Mouse (Mus musculus): Measurements from ENCODE around the gene Ccdc158. TPM values are rescaled to one million over a fixed set of nuclear protein-coding genes. Genes with fewer than 3 reads are reported as not detected.

Ccdc158 gene
- polyA plus RNA-seq, 1 experiment from 2014 or later, result 0.75 TPM

DNA sequence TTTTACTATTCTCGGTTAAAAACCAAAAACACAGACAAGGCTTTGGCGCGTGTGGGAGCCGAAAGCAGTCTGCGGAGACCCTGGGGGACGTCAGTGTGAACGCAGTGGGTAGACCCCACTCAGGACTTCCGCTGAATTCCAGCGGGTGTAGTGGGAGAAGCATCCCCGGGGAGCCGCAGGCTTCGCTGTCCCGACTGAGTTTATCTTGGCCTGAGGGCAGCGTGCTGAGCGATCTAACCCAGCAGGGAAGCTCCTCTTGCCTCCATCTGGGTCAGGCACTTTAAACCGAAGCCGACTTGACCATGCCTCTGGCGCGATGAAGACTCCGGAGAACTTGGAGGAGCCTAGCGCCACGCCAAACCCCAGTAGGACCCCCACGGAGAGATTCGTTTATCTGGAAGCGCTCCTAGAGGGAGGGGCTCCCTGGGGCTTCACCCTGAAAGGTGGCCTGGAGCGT, 8.3 kb upstream of the Ccdc158 start, which contains the start of gene Shroom3:
TSS of gene Shroom3 (plus strand) at position 85 of the 457 bp plus-strand sequence.
- Histone ChIP-seq H3K4me2 (replicated peaks) (peak within 1 kb of the TSS; percentile 98), H3K9me3 (no peaks in the 10 kb centered on the region), H3K36me3 (no peaks in the 10 kb centered on the region), H3K27me3 (0 out of 2 replicates have a peak, but pooled peaks cover 3% of the 10 kb centered on the region), H3K4me3 (peak within 1 kb of the TSS; percentile 60), H3K9ac (peak within 1 kb of the TSS; percentile 77), H3K4me1 (peaks cover 6% of the 10 kb centered on the region; the same call in 1 of the 2 replicates), H3K27ac (peak within 1 kb of the TSS; percentile 72; the same call in 1 of the 2 replicates)
- no peak for ATAC-seq (ENCODE audit: low FRiP score, low read depth)
- under 1% methylated on average over 26 of the region's 26 CpGs for WGBS

GRCm38 (mm10) chr5:92682621-92683348, 7.7 kb upstream of the Ccdc158 start:
- Histone ChIP-seq H3K4me1 (peaks cover 6% of the 10 kb centered on the region; the same call in 1 of the 2 replicates), H3K4me3 (peak overlapping the region; percentile 60), H3K4me2 (replicated peaks) (peak overlapping the region; percentile 98), H3K27me3 (0 out of 2 replicates have a peak, but pooled peaks cover 3% of the 10 kb centered on the region), H3K36me3 (no peaks in the 10 kb centered on the region), H3K27ac (peak overlapping the region; percentile 72; the same call in 1 of the 2 replicates), H3K9ac (peak overlapping the region; percentile 77), H3K9me3 (no peaks in the 10 kb centered on the region)
- peak; percentile 48; the same call in 1 of the 2 replicates for ATAC-seq (ENCODE audit: low FRiP score, low read depth)
- under 1% methylated on average over 39 of the region's 39 CpGs for WGBS

DNA sequence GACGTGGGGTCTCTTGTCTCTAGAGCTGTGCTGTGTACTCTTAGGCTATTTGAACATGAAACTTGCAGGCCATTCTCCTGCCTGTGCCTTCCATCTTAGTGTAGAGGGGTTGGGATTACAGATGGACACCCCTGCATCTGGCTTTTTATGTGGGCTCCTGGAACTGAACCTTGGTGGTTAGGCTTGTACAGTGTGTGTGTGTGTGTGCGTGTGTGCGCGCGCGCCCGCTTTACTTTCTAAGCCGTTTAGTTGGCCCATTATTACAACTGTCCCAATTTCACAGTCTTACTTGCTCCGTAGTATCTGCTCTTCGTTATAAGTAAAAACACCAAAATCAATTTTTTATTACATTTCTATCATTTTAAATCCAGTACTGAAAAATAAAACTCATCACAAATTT, 6.8 kb upstream of the Ccdc158 start:
- H3K9me3 ChIP-seq, result no peaks in the 10 kb centered on the region
- no peak overlapping the region for H3K4me3 ChIP-seq
- H3K9ac ChIP-seq, result no peak overlapping the region
- no peak overlapping the region for H3K4me2 ChIP-seq (replicated peaks)
- no peak overlapping the region for H3K27ac ChIP-seq
- no peaks in the 10 kb centered on the region for H3K36me3 ChIP-seq
- ATAC-seq (ENCODE audit: low FRiP score, low read depth), result no peak
- 0 out of 2 replicates have a peak, but pooled peaks cover 3% of the 10 kb centered on the region for H3K27me3 ChIP-seq
- WGBS, result 77% methylated on average over 10 of the region's 10 CpGs
- peaks cover 6% of the 10 kb centered on the region; the same call in 1 of the 2 replicates for H3K4me1 ChIP-seq

- Histone ChIP-seq H3K9ac (no peak overlapping the region), H3K9me3 (no peaks in the 10 kb centered on the region), H3K27me3 (0 out of 2 replicates have a peak, but pooled peaks cover 3% of the 10 kb centered on the region), H3K36me3 (no peaks in the 10 kb centered on the region), H3K27ac (no peak overlapping the region), H3K4me3 (no peak overlapping the region), H3K4me2 (replicated peaks) (no peak overlapping the region), H3K4me1 (peaks cover 14% of the 10 kb centered on the region; the same call in 1 of the 2 replicates)
- WGBS, result 25% methylated on average over 4 of the region's 4 CpGs
- ATAC-seq (ENCODE audit: low FRiP score, low read depth), result no peak
These were observed 4.4 kb upstream of the Ccdc158 start for GRCm38 (mm10) chr5:92679441-92679840.

- H3K27me3 ChIP-seq, result no peaks in the 10 kb centered on the region
- WGBS, result 4% methylated on average over 9 of the region's 9 CpGs
- ATAC-seq (ENCODE audit: low FRiP score, low read depth), result no peak
- no peaks in the 10 kb centered on the region for H3K9me3 ChIP-seq
- H3K4me3 ChIP-seq, result peak overlapping the region; percentile 44
- H3K36me3 ChIP-seq, result no peaks in the 10 kb centered on the region
- H3K27ac ChIP-seq, result no peak overlapping the region
- H3K4me1 ChIP-seq, result peaks cover 8% of the 10 kb centered on the region; the same call in 1 of the 2 replicates
- H3K4me2 ChIP-seq (replicated peaks), result peak overlapping the region; percentile 66
- no peak overlapping the region for H3K9ac ChIP-seq
These were observed 476 bp upstream of the Ccdc158 start for GRCm38 (mm10) chr5:92675574-92675920.

GRCm38 (mm10) chr5:92666860-92667259, 8.2 kb downstream of the Ccdc158 start:
- H3K4me1 ChIP-seq, result no peaks in the 10 kb centered on the region
- no peak for ATAC-seq (ENCODE audit: low FRiP score, low read depth)
- 70% methylated on average over 5 of the region's 5 CpGs for WGBS
- H3K36me3 ChIP-seq, result no peaks in the 10 kb centered on the region
- no peak overlapping the region for H3K27ac ChIP-seq
- H3K4me2 ChIP-seq (replicated peaks), result no peak overlapping the region
- H3K9me3 ChIP-seq, result no peaks in the 10 kb centered on the region
- H3K9ac ChIP-seq, result no peak overlapping the region
- H3K27me3 ChIP-seq, result no peaks in the 10 kb centered on the region
- H3K4me3 ChIP-seq, result no peak overlapping the region

GRCm38 (mm10) chr5:92664321-92664720, 10.8 kb downstream of the Ccdc158 start:
- H3K27me3 ChIP-seq, result no peaks in the 10 kb centered on the region
- no peaks in the 10 kb centered on the region for H3K36me3 ChIP-seq
- H3K27ac ChIP-seq, result no peak overlapping the region
- WGBS, result 73% methylated on average over 2 of the region's 2 CpGs
- no peaks in the 10 kb centered on the region for H3K9me3 ChIP-seq
- no peak overlapping the region for H3K4me3 ChIP-seq
- H3K4me1 ChIP-seq, result no peaks in the 10 kb centered on the region
- no peak overlapping the region for H3K9ac ChIP-seq
- no peak for ATAC-seq (ENCODE audit: low FRiP score, low read depth)
- H3K4me2 ChIP-seq (replicated peaks), result no peak overlapping the region

DNA sequence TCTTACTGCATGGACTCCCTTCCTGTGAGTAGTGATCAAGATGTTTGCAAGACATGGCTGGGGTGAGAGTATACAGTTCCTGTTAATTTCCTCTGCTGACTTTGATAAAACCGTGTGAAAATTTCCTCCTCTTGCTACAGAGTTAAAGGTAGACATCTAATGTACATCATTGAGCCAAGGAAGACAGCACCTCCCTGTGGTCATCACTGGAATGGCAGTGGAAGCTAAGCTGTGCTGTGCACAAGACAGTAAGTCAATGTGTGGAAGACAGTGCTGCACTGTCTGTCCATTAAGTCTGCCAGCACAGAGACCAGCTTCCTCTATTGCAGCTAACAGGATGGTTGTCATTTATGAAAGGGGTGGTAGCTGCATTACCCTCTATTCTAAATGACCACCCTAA, 18.8 kb downstream of the Ccdc158 start:
- no peak for ATAC-seq (ENCODE audit: low FRiP score, low read depth)

DNA sequence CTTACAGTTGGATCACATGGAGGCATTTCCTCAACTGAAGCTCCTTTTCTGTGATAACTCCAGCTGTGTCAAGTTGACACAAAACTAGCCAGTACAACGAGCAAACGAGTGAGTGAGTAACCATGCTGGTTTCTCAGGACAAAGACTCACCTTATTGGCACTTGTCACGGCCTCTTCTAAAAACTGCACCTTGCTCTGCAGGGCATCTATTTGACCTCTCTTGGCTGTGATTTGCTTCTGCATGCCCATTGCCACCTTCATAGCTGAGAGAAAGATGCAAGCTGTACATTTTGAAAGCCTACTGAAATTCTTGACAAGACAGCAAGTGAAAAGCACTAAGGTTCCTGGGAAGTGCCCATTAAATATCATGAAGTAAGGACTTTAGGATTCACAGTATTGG, 34.2 kb downstream of the Ccdc158 start:
- Histone ChIP-seq H3K4me1 (no peaks in the 10 kb centered on the region), H3K36me3 (no peaks in the 10 kb centered on the region), H3K9me3 (no peaks in the 10 kb centered on the region), H3K4me3 (no peak overlapping the region), H3K9ac (no peak overlapping the region), H3K4me2 (replicated peaks) (no peak overlapping the region), H3K27me3 (no peaks in the 10 kb centered on the region), H3K27ac (no peak overlapping the region)
- WGBS, result 79% methylated on average over 3 of the region's 3 CpGs
- ATAC-seq (ENCODE audit: low FRiP score, low read depth), result no peak

More for the DNA sequence above, 18.8 kb downstream of the Ccdc158 start:
- H3K4me3 ChIP-seq, result no peak overlapping the region
- no peaks in the 10 kb centered on the region for H3K4me1 ChIP-seq
- no peaks in the 10 kb centered on the region for H3K9me3 ChIP-seq
- H3K36me3 ChIP-seq, result no peaks in the 10 kb centered on the region
- H3K27ac ChIP-seq, result no peak overlapping the region
- no peak overlapping the region for H3K4me2 ChIP-seq (replicated peaks)
- no peaks in the 10 kb centered on the region for H3K27me3 ChIP-seq
- WGBS, result 11% methylated on average over 1 of the region's 1 CpGs
- no peak overlapping the region for H3K9ac ChIP-seq

DNA sequence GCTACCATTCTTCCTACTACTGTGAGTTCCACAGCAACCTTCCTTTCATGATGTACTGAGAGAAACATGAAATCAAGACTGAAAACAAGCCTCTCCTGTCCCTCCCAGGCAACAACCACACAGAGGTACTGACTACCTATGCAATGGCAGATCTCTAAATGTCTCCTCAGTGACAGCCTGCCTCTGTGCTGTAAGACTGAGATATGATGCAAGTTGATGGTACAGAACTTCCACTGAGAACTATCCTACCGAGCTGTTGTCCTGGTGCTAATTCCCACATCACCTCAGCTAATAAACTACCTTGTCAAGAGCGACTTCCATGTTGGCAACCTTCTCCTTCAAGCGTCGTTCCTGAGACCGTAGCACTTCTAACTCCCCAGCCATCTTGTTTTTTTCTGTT, 39.2 kb downstream of the Ccdc158 start:
- no peaks in the 10 kb centered on the region for H3K4me1 ChIP-seq
- no peak overlapping the region for H3K9ac ChIP-seq
- H3K4me3 ChIP-seq, result no peak overlapping the region
- ATAC-seq (ENCODE audit: low FRiP score, low read depth), result no peak
- H3K4me2 ChIP-seq (replicated peaks), result no peak overlapping the region
- H3K36me3 ChIP-seq, result no peaks in the 10 kb centered on the region
- H3K9me3 ChIP-seq, result no peaks in the 10 kb centered on the region
- WGBS, result 87% methylated on average over 5 of the region's 5 CpGs
- no peaks in the 10 kb centered on the region for H3K27me3 ChIP-seq
- H3K27ac ChIP-seq, result no peak overlapping the region

DNA sequence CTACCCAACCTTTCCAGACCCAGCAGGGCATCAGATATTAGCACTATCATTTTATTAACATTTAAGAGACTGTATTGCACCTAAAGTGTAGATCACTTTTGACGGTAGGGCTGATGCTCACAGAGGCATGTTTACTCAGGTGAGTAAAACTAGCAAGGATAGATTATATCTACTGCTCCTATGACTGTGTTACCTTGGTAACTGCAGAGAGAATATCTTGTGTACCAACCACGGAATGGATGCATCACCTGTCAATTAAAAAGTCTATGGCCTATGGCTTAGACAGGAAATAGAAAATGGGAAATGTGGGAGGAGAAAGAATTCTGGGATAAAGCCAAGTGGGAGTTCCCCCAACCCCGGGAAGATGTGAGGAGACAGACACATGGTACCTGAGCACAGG, 40.2 kb downstream of the Ccdc158 start:
- Histone ChIP-seq H3K4me1 (no peaks in the 10 kb centered on the region), H3K36me3 (no peaks in the 10 kb centered on the region), H3K27ac (no peak overlapping the region), H3K9me3 (no peaks in the 10 kb centered on the region), H3K4me2 (replicated peaks) (no peak overlapping the region), H3K4me3 (no peak overlapping the region), H3K9ac (no peak overlapping the region), H3K27me3 (no peaks in the 10 kb centered on the region)
- no peak for ATAC-seq (ENCODE audit: low FRiP score, low read depth)
- 69% methylated on average over 3 of the region's 3 CpGs for WGBS

DNA sequence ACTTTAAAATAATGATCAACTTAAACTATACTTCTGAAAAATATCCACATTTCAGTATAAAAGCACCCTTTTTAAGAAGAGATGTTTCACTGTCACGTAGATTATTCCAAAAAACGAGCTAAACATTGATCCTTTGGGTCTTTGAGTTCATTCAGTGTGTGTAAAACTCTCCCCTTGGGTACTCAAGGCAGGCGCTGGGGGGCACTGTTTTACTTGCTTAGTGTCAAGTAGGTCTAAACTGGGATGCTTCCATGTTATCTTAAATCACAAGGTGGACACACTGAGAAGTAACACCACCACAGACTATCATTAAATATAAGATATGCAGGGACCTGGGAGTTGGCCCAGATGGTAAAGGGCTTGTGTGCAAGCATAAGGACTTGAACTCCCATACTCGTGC, 41.5 kb downstream of the Ccdc158 start:
- ATAC-seq (ENCODE audit: low FRiP score, low read depth), result no peak
- Histone ChIP-seq H3K9ac (no peak overlapping the region), H3K4me2 (replicated peaks) (no peak overlapping the region), H3K4me3 (no peak overlapping the region), H3K4me1 (no peaks in the 10 kb centered on the region), H3K36me3 (no peaks in the 10 kb centered on the region), H3K9me3 (no peaks in the 10 kb centered on the region), H3K27ac (no peak overlapping the region), H3K27me3 (no peaks in the 10 kb centered on the region)
- 65% methylated on average over 4 of the region's 4 CpGs for WGBS

Data from limb, embryonic 13.5 days (tissue).